Mouse (Mus musculus): ENCODE measurements at regions not wholly inside any gene's neighbourhood (a gene's known extent, or its start where the extent isn't known, plus 50 kb on each side); places are given as distances from the start of the nearest gene placed in this dataset.
A peak's percentile ranks its signal among the peaks of the same experiment; 100 is the strongest.

DNA sequence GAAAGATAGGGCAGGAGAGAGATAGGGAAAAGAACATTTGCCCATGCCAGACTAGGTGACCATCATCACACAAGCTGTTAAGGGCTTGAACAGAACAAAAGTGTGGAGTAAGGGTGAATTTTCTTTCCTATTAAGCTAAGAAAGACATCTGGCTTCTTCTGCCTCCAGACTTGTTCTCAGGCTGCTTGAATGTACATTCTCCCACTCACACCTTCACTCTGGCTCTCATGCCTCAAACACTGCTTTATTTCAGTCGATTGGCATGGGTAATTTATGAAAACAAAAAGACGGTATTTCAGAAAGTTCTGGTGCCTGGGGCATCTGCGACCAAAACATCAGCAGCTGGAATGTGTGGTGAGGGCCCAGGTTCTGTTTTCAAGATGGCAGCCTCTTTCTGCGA lies 79.1 kb downstream of the Ifi44 start:
- intact Hi-C loops (cut with DNase I): no loop called here
- no peak for DNase-seq

GRCm38 (mm10) chr3:151653298-151653697 lies 96.5 kb downstream of the Ifi44 start:
- no peak for DNase-seq
- intact Hi-C loops (cut with DNase I): no loop called here

- DNase-seq: no peak
Observed at GRCm38 (mm10) chr3:151651524-151651923, 98.2 kb downstream of the Ifi44 start.

DNA sequence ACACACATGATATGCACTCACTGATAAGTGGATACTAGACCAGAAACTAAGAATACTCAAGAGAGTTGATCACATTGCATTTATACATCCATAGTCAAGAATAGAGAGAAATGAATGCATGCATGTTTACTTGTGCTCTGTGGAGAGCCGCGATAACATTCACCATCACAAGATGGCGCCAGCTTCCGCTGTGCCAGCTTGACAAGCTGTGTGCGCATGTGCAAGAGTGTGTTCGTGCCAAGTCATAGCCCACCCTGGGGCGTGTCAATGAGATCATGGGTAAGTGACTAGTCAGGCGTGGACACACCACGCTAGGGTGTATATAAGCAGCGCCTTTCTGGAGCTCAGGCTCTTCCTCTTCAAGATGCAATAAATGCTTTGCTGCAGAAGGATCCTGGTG lies 102.1 kb downstream of the Ifi44 start:
- peak; percentile 24 for DNase-seq
- intact Hi-C loops (cut with DNase I): no loop called here

More at GRCm38 (mm10) chr3:151651524-151651923, 98.2 kb downstream of the Ifi44 start:
- intact Hi-C loops (cut with DNase I): no loop called here

DNA sequence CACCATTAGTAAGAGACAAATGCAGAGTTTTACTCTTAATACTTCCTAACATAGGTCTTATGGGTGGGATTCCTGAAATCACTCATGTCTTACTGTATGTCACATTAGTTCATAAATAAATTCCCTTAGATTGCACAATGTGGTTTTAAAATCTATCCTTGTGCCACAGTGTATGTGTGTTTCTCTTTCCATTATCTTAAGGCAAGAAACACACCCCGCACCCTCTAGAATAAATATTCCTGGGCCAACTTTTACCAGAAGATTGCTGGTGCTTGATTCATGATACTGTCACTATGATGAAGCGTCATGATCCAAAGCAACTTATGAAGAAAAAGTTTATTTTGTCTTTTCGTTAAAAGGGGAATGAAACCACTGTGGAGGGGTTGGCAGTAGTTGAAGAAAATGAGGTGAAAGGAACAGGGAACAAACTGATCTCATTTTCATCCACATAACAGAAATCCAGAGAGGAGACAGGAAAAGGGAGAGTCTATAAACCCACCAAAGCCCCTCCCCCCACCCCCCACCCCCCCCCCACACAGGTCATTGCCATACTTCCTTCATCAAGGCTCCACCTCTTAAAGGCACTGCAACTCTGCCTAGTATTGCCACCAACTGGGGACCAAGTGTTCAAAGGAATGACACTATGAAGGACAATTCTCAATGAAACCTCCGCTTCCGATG lies 110.2 kb downstream of the Ifi44 start:
- intact Hi-C loops (cut with DNase I): no loop called here
- DNase-seq: no peak

- DNase-seq: no peak
- intact Hi-C loops (cut with DNase I): no loop called here
Observed at GRCm38 (mm10) chr3:151638326-151638725, 111.4 kb downstream of the Ifi44 start.

- intact Hi-C loops (cut with DNase I): no loop called here
- DNase-seq: no peak
Observed at GRCm38 (mm10) chr3:151610954-151611353, 138.8 kb downstream of the Ifi44 start.

DNA sequence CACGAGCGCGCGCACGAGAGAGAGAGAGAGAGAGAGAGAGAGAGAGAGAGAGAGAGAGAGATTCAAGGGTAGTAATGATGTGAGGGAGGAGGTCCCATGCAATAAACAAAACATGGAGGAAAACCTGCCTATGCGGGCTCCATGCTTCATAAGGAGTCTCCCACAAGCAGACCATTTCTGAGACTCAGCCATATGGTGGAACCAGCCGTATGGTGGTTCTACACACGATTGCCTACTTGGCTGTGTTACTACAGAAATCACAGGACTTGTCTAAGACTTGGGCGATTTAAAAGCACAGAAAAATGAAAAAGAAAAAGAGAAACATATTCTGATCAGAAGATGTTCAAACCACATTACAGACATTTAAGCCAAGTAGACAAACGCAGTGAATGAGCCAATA lies 142.1 kb downstream of the Ifi44 start:
- DNase-seq: no peak
- intact Hi-C loops (cut with DNase I): no loop called here

- no peak for DNase-seq
- intact Hi-C loops (cut with DNase I): no loop called here
Observed at GRCm38 (mm10) chr3:151603371-151603770, 146.4 kb downstream of the Ifi44 start.

Measured in left cerebral cortex, postnatal 4 days (tissue).